Mouse (Mus musculus): Measurements from ENCODE around the gene Pkmyt1. TPM values are rescaled to one million over a fixed set of nuclear protein-coding genes. Genes with fewer than 3 reads are reported as not detected.

The Pkmyt1 gene
- total and polyA plus RNA-seq, 2 experiments from 2014 or later: 9.0 to 18.2 TPM

GRCm38 (mm10) chr17:23694491-23694890, 31.6 kb upstream of the Pkmyt1 start:
- TF ChIP-seq EP300 (IDR thresholded peaks at IDR 0.05; ENCODE audit: low read depth) (no peak), CTCF (IDR thresholded peaks at IDR 0.05; ENCODE audit: low read depth) (no peak)
- no peaks in the 10 kb centered on the region for H3K9me3 ChIP-seq (replicated peaks; ENCODE audit: control insufficient read depth, low read length)
- no peaks in the 10 kb centered on the region for H3K36me3 ChIP-seq (replicated peaks; ENCODE audit: control insufficient read depth, insufficient read depth, low read length)
- H3K4me3 ChIP-seq (ENCODE audit: low read depth, low read length): no peak overlapping the region
- H3K4me1 ChIP-seq (ENCODE audit: control insufficient read depth, insufficient read depth): no peaks in the 10 kb centered on the region
- DNase-seq (ENCODE audit: low spot score): no peak
- peaks cover 12% of the 10 kb centered on the region for H3K27me3 ChIP-seq (ENCODE audit: control insufficient read depth, insufficient read depth, low read length)
- ATAC-seq (ENCODE audit: insufficient read depth, low read depth): no peak
- no peak overlapping the region for H3K4me2 ChIP-seq (ENCODE audit: low read depth, low read length)
- H3K9ac ChIP-seq (replicated peaks; ENCODE audit: low read depth, low read length): no peak overlapping the region
- 58% methylated on average over 1 of the region's 1 CpGs for WGBS
- no peak overlapping the region for H3K27ac ChIP-seq (ENCODE audit: low read depth)

- Histone ChIP-seq H3K4me2 (ENCODE audit: low read depth, low read length) (no peak overlapping the region), H3K9ac (replicated peaks; ENCODE audit: low read depth, low read length) (no peak overlapping the region), H3K27ac (ENCODE audit: low read depth) (no peak overlapping the region), H3K36me3 (replicated peaks; ENCODE audit: control insufficient read depth, insufficient read depth, low read length) (no peaks in the 10 kb centered on the region), H3K4me3 (ENCODE audit: low read depth, low read length) (no peak overlapping the region), H3K4me1 (ENCODE audit: control insufficient read depth, insufficient read depth) (no peaks in the 10 kb centered on the region), H3K9me3 (replicated peaks; ENCODE audit: control insufficient read depth, low read length) (no peaks in the 10 kb centered on the region), H3K27me3 (ENCODE audit: control insufficient read depth, insufficient read depth, low read length) (peaks cover 14% of the 10 kb centered on the region)
- ATAC-seq (ENCODE audit: insufficient read depth, low read depth): no peak
- no peak for DNase-seq (ENCODE audit: low spot score)
- WGBS: 40% methylated on average over 3 of the region's 3 CpGs
- no peak for TF ChIP-seq EP300 (IDR thresholded peaks at IDR 0.05; ENCODE audit: low read depth)
- no peak for TF ChIP-seq CTCF (IDR thresholded peaks at IDR 0.05; ENCODE audit: low read depth)
Observed at GRCm38 (mm10) chr17:23695801-23696200, 30.3 kb upstream of the Pkmyt1 start.

GRCm38 (mm10) chr17:23699131-23700077, 26.7 kb upstream of the Pkmyt1 start:
- peaks cover 29% of the 10 kb centered on the region for H3K27me3 ChIP-seq (ENCODE audit: control insufficient read depth, insufficient read depth, low read length)
- peak overlapping the region; percentile 96 for H3K4me2 ChIP-seq (ENCODE audit: low read depth, low read length)
- no peaks in the 10 kb centered on the region for H3K9me3 ChIP-seq (replicated peaks; ENCODE audit: control insufficient read depth, low read length)
- TF ChIP-seq EP300 (IDR thresholded peaks at IDR 0.05; ENCODE audit: low read depth): no peak
- TF ChIP-seq CTCF (IDR thresholded peaks at IDR 0.05; ENCODE audit: low read depth): no peak
- no peaks in the 10 kb centered on the region for H3K4me1 ChIP-seq (ENCODE audit: control insufficient read depth, insufficient read depth)
- no peak overlapping the region for H3K27ac ChIP-seq (ENCODE audit: low read depth)
- peak overlapping the region; percentile 60 for H3K4me3 ChIP-seq (ENCODE audit: low read depth, low read length)
- ATAC-seq (ENCODE audit: insufficient read depth, low read depth): peak; percentile 37
- peak overlapping the region; percentile 49 for H3K9ac ChIP-seq (replicated peaks; ENCODE audit: low read depth, low read length)
- under 1% methylated on average over 80 of the region's 101 CpGs for WGBS
- no peaks in the 10 kb centered on the region for H3K36me3 ChIP-seq (replicated peaks; ENCODE audit: control insufficient read depth, insufficient read depth, low read length)
- DNase-seq (ENCODE audit: low spot score): peak; percentile 21

DNA sequence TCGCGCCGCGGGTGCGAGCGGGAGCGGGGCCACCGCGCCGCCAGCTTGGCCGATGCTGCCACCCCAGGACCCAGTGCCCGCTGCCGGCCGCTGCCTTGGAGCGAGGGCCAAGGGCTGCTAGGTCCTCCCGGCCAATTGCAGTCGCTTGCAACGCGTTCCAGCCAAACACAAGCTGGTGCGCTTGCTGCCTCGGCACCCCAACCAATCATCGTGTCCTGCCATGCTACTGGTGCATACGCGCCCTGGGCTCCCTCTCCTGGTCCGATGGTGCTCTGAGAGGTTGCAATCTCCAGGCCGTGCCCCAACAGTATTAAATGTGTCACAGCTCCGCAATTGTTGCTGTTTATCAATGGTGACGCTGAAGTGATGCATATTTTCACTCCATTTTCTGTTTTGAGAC, 26.1 kb upstream of the Pkmyt1 start:
- no peaks in the 10 kb centered on the region for H3K36me3 ChIP-seq (replicated peaks; ENCODE audit: control insufficient read depth, insufficient read depth, low read length)
- H3K4me1 ChIP-seq (ENCODE audit: control insufficient read depth, insufficient read depth): no peaks in the 10 kb centered on the region
- peak overlapping the region; percentile 49; the same call in 1 of the 2 replicates for H3K9ac ChIP-seq (replicated peaks; ENCODE audit: low read depth, low read length)
- peak; percentile 84 for DNase-seq (ENCODE audit: low spot score)
- no peak for TF ChIP-seq EP300 (IDR thresholded peaks at IDR 0.05; ENCODE audit: low read depth)
- peak; percentile 84 for TF ChIP-seq CTCF (IDR thresholded peaks at IDR 0.05; ENCODE audit: low read depth)
- H3K4me3 ChIP-seq (ENCODE audit: low read depth, low read length): peak overlapping the region; percentile 60
- H3K4me2 ChIP-seq (ENCODE audit: low read depth, low read length): peak overlapping the region; percentile 96
- H3K27me3 ChIP-seq (ENCODE audit: control insufficient read depth, insufficient read depth, low read length): peaks cover 29% of the 10 kb centered on the region
- H3K9me3 ChIP-seq (replicated peaks; ENCODE audit: control insufficient read depth, low read length): no peaks in the 10 kb centered on the region
- H3K27ac ChIP-seq (ENCODE audit: low read depth): no peak overlapping the region
- WGBS: under 1% methylated on average over 24 of the region's 28 CpGs
- peak; percentile 96 for ATAC-seq (ENCODE audit: insufficient read depth, low read depth)

- TF ChIP-seq EP300 (IDR thresholded peaks at IDR 0.05; ENCODE audit: low read depth): no peak
- no peak for TF ChIP-seq CTCF (IDR thresholded peaks at IDR 0.05; ENCODE audit: low read depth)
- H3K27ac ChIP-seq (ENCODE audit: low read depth): no peak overlapping the region
- DNase-seq (ENCODE audit: low spot score) (no peak), ATAC-seq (ENCODE audit: insufficient read depth, low read depth) (no peak)
- no peak overlapping the region for H3K4me3 ChIP-seq (ENCODE audit: low read depth, low read length)
- peaks cover 32% of the 10 kb centered on the region for H3K27me3 ChIP-seq (ENCODE audit: control insufficient read depth, insufficient read depth, low read length)
- H3K4me1 ChIP-seq (ENCODE audit: control insufficient read depth, insufficient read depth): no peaks in the 10 kb centered on the region
- H3K36me3 ChIP-seq (replicated peaks; ENCODE audit: control insufficient read depth, insufficient read depth, low read length): no peaks in the 10 kb centered on the region
- H3K4me2 ChIP-seq (ENCODE audit: low read depth, low read length): no peak overlapping the region
- H3K9me3 ChIP-seq (replicated peaks; ENCODE audit: control insufficient read depth, low read length): no peaks in the 10 kb centered on the region
- H3K9ac ChIP-seq (replicated peaks; ENCODE audit: low read depth, low read length): no peak overlapping the region
- WGBS: 75% methylated on average over 9 of the region's 9 CpGs
Observed at GRCm38 (mm10) chr17:23703301-23703700, 22.8 kb upstream of the Pkmyt1 start.

All from heart, postnatal 0 days (tissue).